Mouse (Mus musculus): ENCODE data around the gene Hrasls5. TPM values are rescaled to one million over a fixed set of nuclear protein-coding genes. Genes with fewer than 3 reads are reported as not detected.

The Hrasls5 gene
- 0.23 TPM in 1 of 2 replicates, not detected in the other for polyA plus RNA-seq (2012; rRNA removed)

- no peaks in the 10 kb centered on the region for H3K4me1 ChIP-seq (ENCODE audit: control insufficient read depth, insufficient read depth, low read length)
- TF ChIP-seq CTCF (IDR thresholded peaks at IDR 0.05; ENCODE audit: extremely low read depth, insufficient read depth, low read length): no peak
- TF ChIP-seq POLR2A (IDR thresholded peaks at IDR 0.05; ENCODE audit: extremely low read depth, insufficient read depth, low read length): no peak
- H3K27ac ChIP-seq (ENCODE audit: insufficient read depth, low read length): no peak within 1 kb of the TSS
- H3K4me3 ChIP-seq (ENCODE audit: insufficient read depth, low read length): peak within 1 kb of the TSS; percentile 28
These were observed at the start of gene Hrasls5 for GRCm38 (mm10) chr19:7611942-7612757. TSS of gene Hrasls5 (plus strand) at chr19:7612541.

- Histone ChIP-seq H3K4me3 (ENCODE audit: insufficient read depth, low read length) (no peak overlapping the region), H3K4me1 (ENCODE audit: control insufficient read depth, insufficient read depth, low read length) (no peaks in the 10 kb centered on the region; the same call in none of the 2 replicates), H3K27ac (ENCODE audit: insufficient read depth, low read length) (no peak overlapping the region)
- TF ChIP-seq CTCF (IDR thresholded peaks at IDR 0.05; ENCODE audit: extremely low read depth, insufficient read depth, low read length): no peak
- no peak for TF ChIP-seq POLR2A (IDR thresholded peaks at IDR 0.05; ENCODE audit: extremely low read depth, insufficient read depth, low read length)
These were observed 49.7 kb upstream of the Hrasls5 start for GRCm38 (mm10) chr19:7562601-7563129.

- Histone ChIP-seq H3K4me3 (ENCODE audit: insufficient read depth, low read length) (no peak overlapping the region), H3K4me1 (ENCODE audit: control insufficient read depth, insufficient read depth, low read length) (peaks cover 4% of the 10 kb centered on the region), H3K27ac (ENCODE audit: insufficient read depth, low read length) (no peak overlapping the region)
- TF ChIP-seq CTCF (IDR thresholded peaks at IDR 0.05; ENCODE audit: extremely low read depth, insufficient read depth, low read length) (no peak), POLR2A (IDR thresholded peaks at IDR 0.05; ENCODE audit: extremely low read depth, insufficient read depth, low read length) (no peak)
These were observed 48.7 kb upstream of the Hrasls5 start for GRCm38 (mm10) chr19:7563676-7564075.

- H3K4me3 ChIP-seq (ENCODE audit: insufficient read depth, low read length): no peak overlapping the region
- peaks cover 4% of the 10 kb centered on the region for H3K4me1 ChIP-seq (ENCODE audit: control insufficient read depth, insufficient read depth, low read length)
- H3K27ac ChIP-seq (ENCODE audit: insufficient read depth, low read length): no peak overlapping the region
- no peak for TF ChIP-seq POLR2A (IDR thresholded peaks at IDR 0.05; ENCODE audit: extremely low read depth, insufficient read depth, low read length)
These were observed 47.9 kb upstream of the Hrasls5 start for GRCm38 (mm10) chr19:7564457-7564856.

GRCm38 (mm10) chr19:7566826-7567225 lies 45.5 kb upstream of the Hrasls5 start:
- TF ChIP-seq POLR2A (IDR thresholded peaks at IDR 0.05; ENCODE audit: extremely low read depth, insufficient read depth, low read length): no peak
- TF ChIP-seq CTCF (IDR thresholded peaks at IDR 0.05; ENCODE audit: extremely low read depth, insufficient read depth, low read length): no peak
- Histone ChIP-seq H3K4me1 (ENCODE audit: control insufficient read depth, insufficient read depth, low read length) (peaks cover 4% of the 10 kb centered on the region), H3K4me3 (ENCODE audit: insufficient read depth, low read length) (no peak overlapping the region), H3K27ac (ENCODE audit: insufficient read depth, low read length) (peak overlapping the region; percentile 94; the same call in 1 of the 2 replicates)

GRCm38 (mm10) chr19:7568364-7568763 lies 44.0 kb upstream of the Hrasls5 start:
- H3K27ac ChIP-seq (ENCODE audit: insufficient read depth, low read length): peak overlapping the region; percentile 77; the same call in 1 of the 2 replicates
- H3K4me1 ChIP-seq (ENCODE audit: control insufficient read depth, insufficient read depth, low read length): peaks cover 4% of the 10 kb centered on the region
- no peak overlapping the region for H3K4me3 ChIP-seq (ENCODE audit: insufficient read depth, low read length)
- no peak for TF ChIP-seq CTCF (IDR thresholded peaks at IDR 0.05; ENCODE audit: extremely low read depth, insufficient read depth, low read length)
- no peak for TF ChIP-seq POLR2A (IDR thresholded peaks at IDR 0.05; ENCODE audit: extremely low read depth, insufficient read depth, low read length)

- TF ChIP-seq CTCF (IDR thresholded peaks at IDR 0.05; ENCODE audit: extremely low read depth, insufficient read depth, low read length) (no peak), POLR2A (IDR thresholded peaks at IDR 0.05; ENCODE audit: extremely low read depth, insufficient read depth, low read length) (no peak)
- peaks cover 4% of the 10 kb centered on the region for H3K4me1 ChIP-seq (ENCODE audit: control insufficient read depth, insufficient read depth, low read length)
- no peak overlapping the region for H3K27ac ChIP-seq (ENCODE audit: insufficient read depth, low read length)
These were observed 42.7 kb upstream of the Hrasls5 start for GRCm38 (mm10) chr19:7569650-7570049.

GRCm38 (mm10) chr19:7576180-7576579 lies 36.2 kb upstream of the Hrasls5 start:
- H3K4me3 ChIP-seq (ENCODE audit: insufficient read depth, low read length): no peak overlapping the region
- no peaks in the 10 kb centered on the region for H3K4me1 ChIP-seq (ENCODE audit: control insufficient read depth, insufficient read depth, low read length)
- no peak for TF ChIP-seq POLR2A (IDR thresholded peaks at IDR 0.05; ENCODE audit: extremely low read depth, insufficient read depth, low read length)
- TF ChIP-seq CTCF (IDR thresholded peaks at IDR 0.05; ENCODE audit: extremely low read depth, insufficient read depth, low read length): no peak
- H3K27ac ChIP-seq (ENCODE audit: insufficient read depth, low read length): no peak overlapping the region

More at GRCm38 (mm10) chr19:7569650-7570049, 42.7 kb upstream of the Hrasls5 start:
- H3K4me3 ChIP-seq (ENCODE audit: insufficient read depth, low read length): no peak overlapping the region

GRCm38 (mm10) chr19:7577710-7578109 lies 34.6 kb upstream of the Hrasls5 start:
- H3K27ac ChIP-seq (ENCODE audit: insufficient read depth, low read length): no peak overlapping the region
- TF ChIP-seq POLR2A (IDR thresholded peaks at IDR 0.05; ENCODE audit: extremely low read depth, insufficient read depth, low read length) (no peak), CTCF (IDR thresholded peaks at IDR 0.05; ENCODE audit: extremely low read depth, insufficient read depth, low read length) (no peak)
- H3K4me3 ChIP-seq (ENCODE audit: insufficient read depth, low read length): no peak overlapping the region
- no peaks in the 10 kb centered on the region for H3K4me1 ChIP-seq (ENCODE audit: control insufficient read depth, insufficient read depth, low read length)

GRCm38 (mm10) chr19:7581042-7581441 lies 31.3 kb upstream of the Hrasls5 start:
- peak overlapping the region; percentile 52; the same call in 1 of the 2 replicates for H3K27ac ChIP-seq (ENCODE audit: insufficient read depth, low read length)
- H3K4me3 ChIP-seq (ENCODE audit: insufficient read depth, low read length): no peak overlapping the region
- no peaks in the 10 kb centered on the region for H3K4me1 ChIP-seq (ENCODE audit: control insufficient read depth, insufficient read depth, low read length)
- no peak for TF ChIP-seq POLR2A (IDR thresholded peaks at IDR 0.05; ENCODE audit: extremely low read depth, insufficient read depth, low read length)
- no peak for TF ChIP-seq CTCF (IDR thresholded peaks at IDR 0.05; ENCODE audit: extremely low read depth, insufficient read depth, low read length)

All from cortical plate, adult 2 months (tissue).